Mouse (Mus musculus): ENCODE data around the gene Tceal1.

Gene Tceal1

DNA sequence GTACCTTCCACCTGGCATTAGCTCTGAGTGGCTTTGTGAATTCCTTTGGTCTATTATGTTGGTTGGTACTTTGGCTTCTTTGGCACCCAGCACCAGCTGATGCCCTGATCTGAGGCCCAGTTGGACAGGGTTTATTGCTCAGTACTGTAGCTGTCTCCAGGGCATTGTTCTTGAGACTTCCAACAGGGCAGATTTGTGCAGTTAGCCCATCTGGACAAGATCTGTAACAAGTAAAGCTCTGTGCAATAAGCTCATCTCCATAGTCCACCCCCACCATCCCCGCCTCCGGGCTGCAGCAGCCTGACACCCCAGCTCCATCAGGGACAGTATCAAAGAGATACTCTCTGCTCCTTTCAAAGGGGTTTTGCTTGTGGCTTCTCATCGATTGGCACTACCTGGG lies 47.7 kb downstream of the Tceal1 start:
- peak in 1 of 2 experiments; percentile 12 for DNase-seq (ENCODE audit: low spot score in 2 of 2)
